Mouse (Mus musculus) v-Abl transformed pro-B cells (cell line): ENCODE data around the gene Gpr143.

Experiments
- in situ Hi-C, 2 experiments: fragments of 400-800 bp; cut with MboI; formaldehyde crosslinking; loops; one replicate each; pipeline ENCODE4 v1.15.1; 2025; ENCODE audit not compliant: unreplicated experiment in 2 of 2

Gene Gpr143

GRCm38 (mm10) chrX:152781720-152782403 is at the start of gene Gpr143:
TSS of gene Gpr143 (plus strand) at chrX:152781921.
- in situ Hi-C loops, result no loop called here

GRCm38 (mm10) chrX:152735283-152735682 is 46.4 kb upstream of the Gpr143 start:
- in situ Hi-C loops, result no loop called here

DNA sequence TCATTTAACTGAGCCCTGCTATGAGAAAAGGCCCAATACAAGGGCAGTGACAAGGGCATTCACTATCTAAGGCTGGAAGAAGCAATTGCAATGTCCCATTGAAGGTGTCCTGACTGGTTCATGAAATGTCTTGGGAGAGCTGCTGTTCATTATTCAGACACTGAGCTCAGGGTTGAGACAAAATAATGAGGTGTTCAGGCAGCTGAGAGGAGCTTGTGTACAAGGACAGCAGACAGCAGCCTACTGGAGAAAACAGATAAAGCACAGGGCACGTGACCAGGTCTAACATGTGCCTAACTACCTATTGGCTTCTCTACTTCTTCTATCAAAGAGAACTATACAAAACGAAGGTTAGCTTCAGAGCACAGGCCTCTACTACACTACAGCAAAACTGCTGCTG is 43.5 kb upstream of the Gpr143 start:
- in situ Hi-C loops, result no loop called here

DNA sequence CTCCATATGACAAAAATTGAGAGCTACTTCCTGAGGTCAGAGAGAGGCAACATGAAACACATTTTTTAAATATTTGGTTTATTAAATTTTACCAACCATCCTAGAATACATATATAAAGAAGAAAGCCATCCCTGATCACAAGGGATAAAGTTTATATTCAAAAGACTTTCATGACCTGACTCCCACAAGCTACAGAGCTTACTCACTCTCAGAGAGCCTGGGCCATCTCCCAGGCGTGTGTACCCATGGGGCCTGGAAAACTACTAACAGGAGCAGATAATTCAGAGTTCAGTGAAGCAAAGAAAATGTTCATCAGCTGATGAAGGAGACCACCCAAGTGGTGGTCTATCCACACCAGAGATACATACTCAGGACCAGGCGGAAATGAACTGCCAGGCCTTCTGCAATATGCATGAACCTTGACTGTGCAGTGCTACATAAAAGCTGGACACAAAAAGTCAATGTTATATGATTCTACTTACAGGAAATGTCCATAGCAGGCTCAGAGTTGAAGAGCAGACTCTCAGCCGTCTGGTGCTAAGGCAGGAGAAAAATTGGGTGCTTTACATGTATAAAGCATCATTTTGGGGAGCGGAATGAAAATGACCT is 42.9 kb upstream of the Gpr143 start:
- in situ Hi-C loops, result no loop called here

GRCm38 (mm10) chrX:152743642-152744041 is 38.1 kb upstream of the Gpr143 start:
- in situ Hi-C loops, result no loop called here

DNA sequence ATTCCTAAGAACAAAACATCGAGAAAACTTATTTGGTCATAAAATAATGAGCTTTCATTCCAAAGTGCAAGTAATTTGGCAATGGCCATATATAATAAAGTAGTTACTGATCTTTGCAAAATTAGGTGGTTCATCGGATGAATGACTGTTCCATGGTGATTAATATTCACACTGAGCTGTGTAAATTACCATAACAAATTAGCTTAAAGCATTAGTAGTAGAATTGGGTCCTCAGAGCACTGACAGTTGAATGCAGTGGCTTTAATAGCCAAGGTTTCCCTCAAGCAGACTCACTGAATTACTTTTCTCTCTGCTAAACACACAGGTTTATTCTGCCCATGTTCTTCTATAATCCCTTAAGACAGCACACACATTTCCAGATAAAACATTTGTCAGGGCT is 35.8 kb upstream of the Gpr143 start:
- in situ Hi-C loops, result no loop called here

- in situ Hi-C loops, result no loop called here
Observed at GRCm38 (mm10) chrX:152755819-152756218, 25.9 kb upstream of the Gpr143 start.

DNA sequence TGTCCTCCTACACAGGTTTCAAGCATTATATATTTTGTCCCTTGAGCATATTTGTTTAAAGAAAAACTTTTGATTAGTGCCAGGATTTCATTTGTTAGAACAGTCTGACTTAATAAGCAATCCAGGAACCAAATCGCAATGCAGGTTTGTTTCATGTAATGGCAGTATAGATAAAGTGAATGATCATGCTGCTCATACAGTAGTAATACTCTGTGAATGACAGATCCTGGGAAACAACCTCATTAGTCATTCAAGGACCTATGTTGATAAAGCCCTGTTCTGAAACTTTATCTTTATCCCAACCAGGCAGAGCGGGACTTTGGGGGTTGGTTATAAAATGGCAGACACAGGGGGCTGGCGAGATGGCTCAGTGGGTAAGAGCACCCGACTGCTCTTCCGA is 25.4 kb upstream of the Gpr143 start:
- in situ Hi-C loops, result no loop called here

- in situ Hi-C loops, result no loop called here
Observed at GRCm38 (mm10) chrX:152762437-152762836, 19.3 kb upstream of the Gpr143 start.

GRCm38 (mm10) chrX:152762855-152763254 is 18.9 kb upstream of the Gpr143 start:
- in situ Hi-C loops, result no loop called here

- in situ Hi-C loops, result no loop called here
Observed at GRCm38 (mm10) chrX:152764171-152764570, 17.6 kb upstream of the Gpr143 start.

GRCm38 (mm10) chrX:152768891-152769599 is 12.7 kb upstream of the Gpr143 start, which contains the start of gene Shroom2:
TSS of gene Shroom2 (minus strand) at chrX:152769465.
- in situ Hi-C loops, result no loop called here

GRCm38 (mm10) chrX:152769600-152770157 is 12.0 kb upstream of the Gpr143 start:
- in situ Hi-C loops, result no loop called here

GRCm38 (mm10) chrX:152788129-152788528 is 6.4 kb downstream of the Gpr143 start:
- in situ Hi-C loops, result no loop called here

DNA sequence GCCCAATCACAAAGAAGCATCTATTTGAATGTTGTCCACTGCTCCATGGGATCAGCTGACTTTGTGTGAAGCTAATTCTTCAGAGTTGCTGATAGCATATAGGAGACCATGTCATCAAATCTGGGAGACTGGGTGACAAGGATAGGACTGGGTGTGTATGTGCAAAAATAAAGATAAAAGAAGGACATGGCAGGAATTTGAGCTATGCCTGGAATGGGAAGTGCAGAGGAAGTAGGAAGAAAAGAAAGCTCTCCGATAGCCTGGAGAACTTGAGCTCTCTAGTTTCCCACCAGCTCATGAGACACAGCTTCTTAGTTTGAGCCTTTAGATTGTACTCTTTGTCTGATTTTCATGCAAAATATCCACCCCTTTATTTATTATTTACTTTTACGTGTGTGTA is 6.9 kb downstream of the Gpr143 start:
- in situ Hi-C loops, result no loop called here

GRCm38 (mm10) chrX:152805317-152805716 is 23.6 kb downstream of the Gpr143 start:
- in situ Hi-C loops, result loop anchor here in 1 of 2 experiments (25.0 kb wide), 1 partner anchor 93 kb away; no protein-coding TSS in a partner anchor

DNA sequence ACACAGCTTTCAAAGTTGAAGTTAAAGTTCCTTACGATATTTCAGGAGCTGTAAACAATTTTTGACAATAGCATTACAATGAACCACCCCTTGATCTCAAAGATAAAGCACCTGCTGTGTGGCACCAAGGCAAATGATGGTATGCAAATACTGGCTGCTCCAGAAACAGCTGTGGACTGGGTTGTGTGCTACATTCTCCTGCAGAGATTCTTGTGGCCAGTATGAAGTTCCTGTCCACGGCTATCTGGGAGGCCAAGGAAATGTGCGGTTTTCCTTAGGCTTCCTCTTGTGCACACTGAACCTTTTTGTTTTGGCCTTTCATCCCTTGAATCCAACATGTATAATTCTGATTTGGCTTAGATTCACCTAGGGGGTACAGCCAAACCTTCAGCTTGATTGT is 31.6 kb downstream of the Gpr143 start:
- in situ Hi-C loops, result loop anchor here (10.0 to 25.0 kb wide), 4 partner anchors 101 to 869 kb away; no protein-coding TSS in a partner anchor

- in situ Hi-C loops, result loop anchor here (10.0 to 25.0 kb wide), 4 partner anchors 107 to 874 kb away; no protein-coding TSS in a partner anchor
Observed at GRCm38 (mm10) chrX:152818996-152819395, 37.3 kb downstream of the Gpr143 start.

DNA sequence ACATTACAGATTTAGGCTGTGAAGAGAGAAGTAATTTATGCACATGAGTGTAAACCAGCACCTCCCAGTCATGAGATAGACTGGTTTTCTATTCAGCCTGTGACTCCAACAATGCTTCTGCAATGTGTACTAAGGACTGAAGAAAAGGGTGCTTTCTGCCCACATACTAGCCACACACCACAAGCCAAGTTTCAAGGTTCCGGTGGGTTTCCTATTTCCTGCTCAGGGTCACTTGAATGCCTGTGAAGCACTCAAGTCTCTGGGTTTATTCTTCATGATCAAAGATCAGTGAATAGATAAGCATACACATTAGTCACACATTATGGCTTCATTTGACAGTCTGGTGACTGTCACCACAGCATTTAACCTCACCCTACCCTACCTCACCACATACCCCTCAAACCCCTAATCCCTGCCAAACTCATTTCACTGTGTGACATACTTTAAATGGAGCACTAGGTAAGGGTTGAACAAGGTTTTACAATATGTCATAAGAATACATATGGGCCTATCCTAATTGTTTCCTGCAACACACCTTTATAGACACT is 49.4 kb downstream of the Gpr143 start:
- in situ Hi-C loops, result loop anchor here (10.0 to 25.0 kb wide), 3 partner anchors 126 to 1694 kb away; no protein-coding TSS in a partner anchor

GRCm38 (mm10) chrX:152834940-152835339 is 53.2 kb downstream of the Gpr143 start:
- in situ Hi-C loops, result loop anchor here (10.0 to 25.0 kb wide), 3 partner anchors 130 to 1698 kb away; no protein-coding TSS in a partner anchor
